Mouse (Mus musculus) thymus, adult 18-20 months (tissue): ENCODE data around the gene Serpina5.
"Not testable (repeated sequence)": the region's sequence is repeated elsewhere in the genome, so short reads cannot be mapped to it uniquely, and the experiment has no call there.

Source experiments
- DNase-seq, 2 experiments: peaks; one replicate each; pipeline ENCODE4 v3.0.0; 2022; ENCODE audit warnings: mixed read lengths in 2 of 2

The Serpina5 gene

GRCm38 (mm10) chr12:104100768-104101167, at the start of gene Serpina5:
Serpina5 (plus strand) TSS chr12:104101113.
- no peak for DNase-seq

GRCm38 (mm10) chr12:104053995-104054394, 46.9 kb upstream of the Serpina5 start:
- DNase-seq: no peak

GRCm38 (mm10) chr12:104055755-104056154, 45.2 kb upstream of the Serpina5 start:
- no peak for DNase-seq

- no peak for DNase-seq
These were observed 43.9 kb upstream of the Serpina5 start for GRCm38 (mm10) chr12:104057050-104057449.

- no peak for DNase-seq
These were observed 43.4 kb upstream of the Serpina5 start for GRCm38 (mm10) chr12:104057531-104057930.

- no peak for DNase-seq
These were observed 40.8 kb upstream of the Serpina5 start for GRCm38 (mm10) chr12:104060126-104060525.

GRCm38 (mm10) chr12:104061862-104062261, 39.1 kb upstream of the Serpina5 start:
- DNase-seq: no peak

GRCm38 (mm10) chr12:104064532-104064931, 36.4 kb upstream of the Serpina5 start:
- no peak for DNase-seq

- DNase-seq: no peak
These were observed 35.9 kb upstream of the Serpina5 start for GRCm38 (mm10) chr12:104064996-104065395.

GRCm38 (mm10) chr12:104066241-104066640, 34.7 kb upstream of the Serpina5 start:
- no peak for DNase-seq

- DNase-seq: no peak
These were observed 33.4 kb upstream of the Serpina5 start for GRCm38 (mm10) chr12:104067549-104067948.

GRCm38 (mm10) chr12:104069620-104070019, 31.3 kb upstream of the Serpina5 start:
- no peak for DNase-seq

GRCm38 (mm10) chr12:104071708-104072107, 29.2 kb upstream of the Serpina5 start:
- no peak for DNase-seq

GRCm38 (mm10) chr12:104072286-104072685, 28.6 kb upstream of the Serpina5 start:
- DNase-seq: no peak

- no peak for DNase-seq
These were observed 10.8 kb upstream of the Serpina5 start for GRCm38 (mm10) chr12:104090119-104090518.

GRCm38 (mm10) chr12:104091303-104091702, 9.6 kb upstream of the Serpina5 start:
- no peak for DNase-seq

- DNase-seq: no peak
These were observed 4.9 kb downstream of the Serpina5 start for GRCm38 (mm10) chr12:104105847-104106246.

GRCm38 (mm10) chr12:104106919-104107318, 6.0 kb downstream of the Serpina5 start:
- DNase-seq: no peak

GRCm38 (mm10) chr12:104108507-104108906, 7.6 kb downstream of the Serpina5 start:
- DNase-seq: no peak

- DNase-seq: not testable (repeated sequence)
These were observed 11.4 kb downstream of the Serpina5 start, which contains the start of gene Serpina3a for GRCm38 (mm10) chr12:104112333-104112732. Serpina3a (plus strand) TSS chr12:104112724.

GRCm38 (mm10) chr12:104114921-104115579, 14.1 kb downstream of the Serpina5 start:
- no peak for DNase-seq

- DNase-seq: no peak
These were observed 22.2 kb downstream of the Serpina5 start for GRCm38 (mm10) chr12:104123097-104123496.

- DNase-seq: no peak
These were observed 23.1 kb downstream of the Serpina5 start for GRCm38 (mm10) chr12:104123996-104124395.

GRCm38 (mm10) chr12:104125021-104125560, 24.2 kb downstream of the Serpina5 start:
- DNase-seq: no peak

- no peak for DNase-seq
These were observed 26.8 kb downstream of the Serpina5 start, which contains the start of gene Serpina3b for GRCm38 (mm10) chr12:104127696-104128095. Serpina3b (plus strand) TSS chr12:104127996.
